8 mouse cellular contexts compared by ENCODE assay signal in genomic region chr11:11686569-11687051, GRCm38 (mm10). TPM values are rescaled to one million over a fixed set of nuclear protein-coding genes. Genes with fewer than 3 reads are reported as not detected.
DNase-seq lines count a peak whose midpoint lies in the region; ATAC-seq and TF ChIP-seq lines count a peak whose summit lies in the region.

No protein-coding gene starts in this region.

- H3K4me3 ChIP-seq in E14TG2a.4 (replicated peaks; ENCODE audit: low read length), result peak overlapping the region; percentile 85
- H3K4me3 ChIP-seq in forebrain, embryonic 14.5 days (ENCODE audit: low read depth, low read length), result peak overlapping the region; percentile 60
- peak overlapping the region; percentile 94 for H3K4me3 ChIP-seq in liver, embryonic 15.5 days (replicated peaks)
- peak overlapping the region; percentile 68 for H3K4me3 ChIP-seq in stomach, embryonic 16.5 days (replicated peaks; ENCODE audit: low read length)

- H3K4me2 ChIP-seq in forebrain, embryonic 14.5 days (ENCODE audit: low read length), result peak overlapping the region; percentile 98
- peak overlapping the region; percentile 89 for H3K4me2 ChIP-seq in liver, embryonic 15.5 days
- H3K4me2 ChIP-seq in stomach, embryonic 16.5 days (ENCODE audit: low read depth, low read length), result peak overlapping the region; percentile 99

- peaks cover 16% of the 10 kb centered on the region for H3K4me1 ChIP-seq in E14TG2a.4 (replicated peaks; ENCODE audit: low read depth, low read length)
- H3K4me1 ChIP-seq in forebrain, embryonic 14.5 days (ENCODE audit: control insufficient read depth, insufficient read depth, low read length), result 0 out of 2 replicates have a peak, but pooled peaks cover 4% of the 10 kb centered on the region
- H3K4me1 ChIP-seq in liver, embryonic 15.5 days (replicated peaks), result peaks cover 47% of the 10 kb centered on the region
- peaks cover 6% of the 10 kb centered on the region; the same call in 1 of the 2 replicates for H3K4me1 ChIP-seq in stomach, embryonic 16.5 days (ENCODE audit: control insufficient read depth, insufficient read depth, low read length)

- no peak overlapping the region for H3K27ac ChIP-seq in forebrain, embryonic 14.5 days (ENCODE audit: low read depth, low read length)
- H3K27ac ChIP-seq in liver, embryonic 15.5 days (replicated peaks), result peak overlapping the region; percentile 90
- H3K27ac ChIP-seq in stomach, embryonic 16.5 days (ENCODE audit: low read length), result no peak overlapping the region

- WGBS in forebrain, embryonic 14.5 days, result 10% methylated on average over 16 of the region's 16 CpGs
- 1% methylated on average over 16 of the region's 16 CpGs for WGBS in liver, embryonic 15.5 days (ENCODE audit: insufficient replicate concordance)
- 9% methylated on average over 16 of the region's 16 CpGs for WGBS in stomach, embryonic 16.5 days

- no peak for TF ChIP-seq CTCF in E14TG2a.4 (conservative IDR thresholded peaks at IDR 0.05; ENCODE audit: low read length)

- no peaks in the 10 kb centered on the region for H3K9me3 ChIP-seq in E14TG2a.4 (ENCODE audit: low read length)
- H3K9me3 ChIP-seq in forebrain, embryonic 14.5 days (replicated peaks; ENCODE audit: control insufficient read depth, low read length), result no peaks in the 10 kb centered on the region
- H3K9me3 ChIP-seq in liver, embryonic 15.5 days (replicated peaks), result no peaks in the 10 kb centered on the region
- H3K9me3 ChIP-seq in stomach, embryonic 16.5 days (replicated peaks; ENCODE audit: control insufficient read depth, low read length), result no peaks in the 10 kb centered on the region

- H3K9ac ChIP-seq in forebrain, embryonic 14.5 days (ENCODE audit: low read length), result peak overlapping the region; percentile 54; the same call in 1 of the 2 replicates
- peak overlapping the region; percentile 96 for H3K9ac ChIP-seq in liver, embryonic 15.5 days
- no peak overlapping the region for H3K9ac ChIP-seq in stomach, embryonic 16.5 days (ENCODE audit: low read length)

- H3K36me3 ChIP-seq in E14TG2a.4 (ENCODE audit: insufficient read depth, low read length), result no peaks in the 10 kb centered on the region
- H3K36me3 ChIP-seq in forebrain, embryonic 14.5 days (ENCODE audit: control insufficient read depth, insufficient read depth, low read length), result no peaks in the 10 kb centered on the region
- no peaks in the 10 kb centered on the region for H3K36me3 ChIP-seq in liver, embryonic 15.5 days (replicated peaks)
- no peaks in the 10 kb centered on the region for H3K36me3 ChIP-seq in stomach, embryonic 16.5 days (ENCODE audit: control insufficient read depth, insufficient read depth, low read length)

- no peak for ATAC-seq in CD4-positive, CD25-positive, alpha-beta regulatory T cell, adult 4 months
- ATAC-seq in forebrain, embryonic 14.5 days, result no peak
- ATAC-seq in liver, embryonic 15.5 days (ENCODE audit: insufficient read depth), result no peak
- ATAC-seq in stomach, embryonic 16.5 days (ENCODE audit: insufficient read depth, low FRiP score), result no peak

- DNase-seq in CD4-positive, CD25-positive, alpha-beta regulatory T cell, adult 2 months (ENCODE audit: low read depth, low spot score), result peak; percentile 57
- peak; percentile 30 for DNase-seq in forebrain, embryonic 14.5 days (ENCODE audit: low spot score)
- no peak for DNase-seq in cerebellum, adult 11 months
- no peak for DNase-seq in adrenal gland, postnatal 10 days

- peaks cover 62% of the 10 kb centered on the region for H3K27me3 ChIP-seq in E14TG2a.4 (ENCODE audit: insufficient read depth, low read length)
- H3K27me3 ChIP-seq in forebrain, embryonic 14.5 days (replicated peaks; ENCODE audit: control insufficient read depth, insufficient read depth, low read length), result peaks cover 28% of the 10 kb centered on the region
- H3K27me3 ChIP-seq in liver, embryonic 15.5 days, result peaks cover 26% of the 10 kb centered on the region
- H3K27me3 ChIP-seq in stomach, embryonic 16.5 days (ENCODE audit: control insufficient read depth, insufficient read depth, low read length), result peaks cover 33% of the 10 kb centered on the region

RNA-seq across cellular contexts. Expression of gene Ikzf1, which starts 1.8 kb away (rescaled TPM):
- 100 to 1,000 TPM; 130 to 149 TPM for polyA plus RNA-seq in CD4-positive, CD25-positive, alpha-beta regulatory T cell, adult 4 months (2017; shearing (Covaris generic))
- polyA plus RNA-seq in forebrain, embryonic 14.5 days (2014; fragmentation: Nextera tagmentation; extraction: Ambion mirVana), result 1.9 and 2.9 TPM in 2 replicates
- polyA plus RNA-seq in liver, embryonic 15.5 days (2015; fragmentation: Nextera tagmentation; extraction: Ambion mirVana), result 33.7 and 35.9 TPM in 2 replicates
- 3.5 and 3.8 TPM in 2 replicates for polyA plus RNA-seq in stomach, embryonic 16.5 days (2015; fragmentation: Nextera tagmentation; extraction: Ambion mirVana)
- 1 to 10 TPM; 9.3 to 9.9 TPM for total RNA-seq in adrenal gland, postnatal 10 days (2021)

RNA-seq across cellular contexts. Expression of gene 4930512M02Rik, which starts 59.0 kb away (rescaled TPM):
- not detected for polyA plus RNA-seq in CD4-positive, CD25-positive, alpha-beta regulatory T cell, adult 4 months (2017; shearing (Covaris generic))
- polyA plus RNA-seq in forebrain, embryonic 14.5 days (2014; fragmentation: Nextera tagmentation; extraction: Ambion mirVana), result not detected in 2 replicates
- polyA plus RNA-seq in liver, embryonic 15.5 days (2015; fragmentation: Nextera tagmentation; extraction: Ambion mirVana), result not detected in 2 replicates
- polyA plus RNA-seq in stomach, embryonic 16.5 days (2015; fragmentation: Nextera tagmentation; extraction: Ambion mirVana), result not detected in 2 replicates
- total RNA-seq in adrenal gland, postnatal 10 days (2021), result not detected

Comparison
In these comparisons a context has a peak if more than half of its experiments do, and no peak if none do; other contexts are left out.
1. DNase-seq: peak in CD4-positive, CD25-positive, alpha-beta regulatory T cell, adult 2 months (single experiment) and forebrain, embryonic 14.5 days (single experiment); none in cerebellum, adult 11 months (single experiment) and adrenal gland, postnatal 10 days (single experiment).
2. Peak in every context shown above with its lines, with median percentiles within 50 percentile points of each other: H3K4me3 ChIP-seq and H3K4me2 ChIP-seq.